Mouse (Mus musculus): Measurements from ENCODE around the gene Ttc27.

DNA sequence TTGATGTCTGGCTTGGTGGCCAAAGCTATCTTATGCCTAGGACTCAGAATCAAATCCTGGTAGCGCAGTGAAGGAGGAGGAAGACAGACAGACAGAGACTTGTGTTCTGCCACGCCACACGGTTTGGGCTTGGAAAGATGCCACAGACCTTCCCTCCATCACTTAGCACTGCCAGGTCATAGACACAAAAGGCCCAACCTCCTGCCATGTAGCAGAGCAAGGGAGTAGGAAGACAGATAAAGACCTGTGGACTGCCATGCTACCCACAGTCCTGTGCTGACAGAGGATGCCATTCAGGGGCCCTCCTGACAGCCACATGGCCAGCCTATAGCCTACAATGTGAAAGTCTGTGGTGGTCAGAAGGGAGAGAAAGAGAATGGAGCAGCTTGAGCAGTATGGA lies 187.4 kb downstream of the Ttc27 start:
- TF ChIP-seq CTCF (IDR thresholded peaks at IDR 0.05; ENCODE audit: borderline replicate concordance, extremely low read depth, insufficient read depth, insufficient read length) = no peak
- TF ChIP-seq POLR2A (IDR thresholded peaks at IDR 0.05; ENCODE audit: borderline replicate concordance, extremely low read depth, insufficient read depth, insufficient read length, poor library complexity, severe bottlenecking) = no peak
